Mouse (Mus musculus): ENCODE measurements at regions not wholly inside any gene's neighbourhood (a gene's known extent, or its start where the extent isn't known, plus 50 kb on each side); places are given as distances from the start of the nearest gene placed in this dataset.

DNA sequence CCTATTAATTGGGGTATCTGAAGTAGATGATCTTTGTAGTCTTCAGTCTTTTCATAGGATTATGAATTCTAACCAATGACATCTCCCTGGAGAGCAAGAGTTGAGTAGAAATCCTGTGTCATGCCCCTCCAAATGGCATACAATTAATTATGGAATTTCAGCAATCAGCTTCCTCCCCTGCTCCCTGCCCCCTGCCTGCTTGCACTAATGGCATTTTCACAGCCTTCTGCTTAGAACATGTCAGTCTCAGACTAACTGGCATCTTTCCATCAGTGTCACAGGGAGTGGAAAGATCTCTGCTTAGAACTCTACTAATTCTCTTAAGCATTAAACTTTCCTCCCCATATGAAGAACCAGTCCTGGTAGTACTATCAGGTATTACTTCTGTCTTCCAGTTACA lies 581.8 kb upstream of the Camk1g start:
- no peak for DNase-seq (ENCODE audit: low spot score in 2 of 2)

DNA sequence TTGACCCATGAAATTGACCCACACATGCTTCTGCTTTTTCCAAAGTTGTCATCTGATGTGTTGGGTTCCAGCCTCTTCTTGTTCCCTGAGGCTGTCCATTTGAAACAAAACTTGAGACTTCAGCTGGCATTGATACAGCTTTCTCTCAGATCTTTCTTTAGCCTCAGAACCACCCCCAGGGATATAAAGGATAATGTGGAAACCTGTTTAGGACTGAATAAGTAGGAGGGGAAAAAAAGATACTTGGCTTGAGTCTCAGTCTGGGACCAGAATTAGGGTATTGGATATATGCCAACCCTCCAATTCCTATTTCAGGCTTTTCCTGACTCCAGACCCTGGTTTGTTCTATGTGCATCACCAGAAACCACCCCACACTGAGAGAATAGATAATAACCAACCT lies 579.7 kb upstream of the Camk1g start:
- DNase-seq (ENCODE audit: low spot score in 2 of 2) = no peak

DNA sequence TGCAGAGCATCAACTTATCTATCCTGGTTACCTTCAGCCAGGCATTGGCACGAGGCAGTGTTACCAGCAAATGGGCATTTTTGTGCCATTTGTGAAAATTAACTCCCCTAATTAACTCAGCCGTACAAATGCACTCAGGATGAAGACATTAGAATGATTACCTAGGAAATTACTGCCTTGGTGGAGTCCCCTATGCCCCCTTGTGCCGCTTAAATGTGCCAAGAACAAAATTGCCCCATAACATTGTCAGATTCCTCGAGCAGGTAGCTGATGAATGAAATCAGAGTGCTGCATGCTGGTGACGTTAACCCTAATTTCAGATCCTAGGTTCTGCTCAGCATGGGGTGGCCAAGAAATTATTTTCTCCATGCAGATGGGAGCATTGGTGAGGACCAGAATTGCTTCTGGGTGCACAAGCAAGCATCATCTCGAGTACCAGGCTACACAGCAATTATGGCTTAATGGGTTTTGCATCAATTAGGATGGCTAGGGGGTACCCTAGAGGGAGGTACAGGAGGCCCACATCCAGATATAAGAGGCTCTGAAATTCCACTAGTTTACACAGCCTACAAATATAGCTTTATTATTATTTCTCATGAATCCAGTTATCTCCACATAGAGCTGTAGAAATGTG lies 577.0 kb upstream of the Camk1g start:
- DNase-seq (ENCODE audit: low spot score in 2 of 2) = no peak

DNA sequence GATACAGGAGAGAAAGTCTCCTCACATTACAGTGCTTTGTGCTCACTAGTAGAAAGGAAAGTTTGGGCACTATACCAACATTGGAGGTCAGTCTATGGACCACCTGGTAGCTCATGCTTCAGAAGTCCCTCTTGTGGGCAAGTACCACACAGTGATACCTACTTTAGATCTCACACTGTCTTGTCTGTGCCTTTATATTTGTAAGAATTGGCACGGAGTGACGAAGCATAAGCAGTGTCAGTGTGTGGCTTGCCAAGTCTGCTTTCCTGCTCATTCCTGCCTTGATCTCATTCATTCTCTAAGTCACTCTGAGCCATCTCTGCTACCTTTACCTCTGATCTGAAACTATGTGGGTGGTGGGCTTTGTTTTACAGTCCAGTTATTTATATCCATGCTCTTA lies 565.9 kb upstream of the Camk1g start:
- DNase-seq (ENCODE audit: low spot score in 2 of 2) = no peak

DNA sequence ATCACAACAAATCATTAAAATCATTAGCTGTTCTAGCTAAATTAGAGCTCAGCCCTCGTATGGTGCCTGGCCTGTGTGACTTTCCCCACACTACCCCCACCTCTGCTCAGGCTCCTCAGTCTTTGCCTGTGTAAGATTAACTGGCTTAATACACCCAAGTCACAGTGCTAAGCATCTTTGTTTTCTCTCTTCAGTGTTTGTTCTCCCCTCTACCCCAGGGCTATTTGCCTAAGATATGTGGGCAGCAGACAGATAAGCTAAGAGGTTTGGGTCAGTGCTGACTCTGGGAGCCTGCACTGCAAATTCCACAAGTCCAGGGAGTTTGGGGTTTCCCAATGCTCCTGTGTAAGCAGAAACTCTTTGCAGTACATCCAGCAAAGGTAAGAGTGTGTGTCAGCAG lies 564.2 kb upstream of the Camk1g start:
- DNase-seq (ENCODE audit: low spot score in 2 of 2) = no peak

DNA sequence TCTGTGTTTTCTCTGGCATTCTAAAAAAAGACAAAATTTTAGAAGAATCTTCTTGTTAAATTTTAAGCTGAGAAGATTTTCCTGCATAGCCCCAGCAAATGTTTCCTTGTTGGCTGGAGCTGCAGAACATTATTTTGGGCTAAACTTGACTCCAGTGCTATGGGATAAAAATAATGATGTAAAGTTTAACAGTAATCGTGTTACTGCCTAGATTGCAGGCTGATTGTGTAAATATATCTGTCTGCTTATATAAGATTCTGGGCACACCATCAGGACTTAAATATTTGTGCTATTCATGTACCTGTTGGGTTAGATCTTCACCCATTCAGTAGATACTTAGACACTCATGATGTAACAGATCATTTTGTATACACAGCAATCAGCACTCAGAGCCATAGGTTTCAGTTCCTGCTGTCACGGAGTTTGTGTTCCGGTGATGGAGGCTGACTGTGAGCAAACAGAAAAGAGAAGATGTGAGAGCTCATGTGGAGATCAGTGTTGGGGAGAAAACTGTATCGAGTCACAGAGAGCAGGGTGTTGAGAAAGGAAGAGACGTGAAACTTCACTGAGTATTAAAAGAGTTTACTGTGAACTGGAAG lies 561.1 kb upstream of the Camk1g start:
- no peak for DNase-seq (ENCODE audit: low spot score in 2 of 2)

DNA sequence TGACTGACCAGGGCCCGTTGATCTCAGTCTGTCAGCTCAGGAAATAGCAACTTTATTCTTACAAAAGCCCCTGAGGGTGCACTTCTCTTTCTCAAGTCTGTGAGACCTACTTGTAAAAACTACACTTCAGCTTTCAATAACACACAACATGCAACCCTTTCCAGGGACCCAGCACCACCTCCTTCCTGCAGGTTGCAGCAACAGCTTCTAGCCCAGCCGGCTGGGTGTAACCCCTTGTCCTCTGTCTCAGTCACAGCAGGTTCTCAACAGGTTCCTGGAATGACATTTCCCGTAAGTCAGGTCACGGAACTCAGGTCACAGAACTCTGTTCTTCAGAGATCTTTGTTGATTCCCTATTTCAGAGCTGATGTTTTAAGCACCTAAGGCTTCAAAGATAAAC lies 558.5 kb upstream of the Camk1g start:
- no peak for DNase-seq (ENCODE audit: low spot score in 2 of 2)

DNA sequence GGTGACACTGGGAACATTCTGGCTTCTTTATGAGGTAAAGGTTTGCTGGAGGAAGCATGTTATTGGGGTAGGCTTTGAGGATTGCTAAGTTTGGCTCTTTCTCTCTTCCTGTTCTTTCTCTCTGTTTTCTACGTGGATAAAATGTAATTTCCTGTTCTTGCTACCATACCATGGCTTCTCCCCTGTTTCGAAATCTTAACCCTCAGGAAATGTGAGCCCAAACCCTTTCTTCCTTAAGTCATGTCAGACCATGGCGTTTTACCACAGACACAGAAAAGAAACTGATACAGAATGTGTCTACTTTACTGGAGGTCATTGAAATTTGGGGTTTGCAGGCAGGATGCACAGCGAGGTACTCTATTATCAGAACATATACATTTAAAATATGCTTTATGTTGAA lies 552.7 kb upstream of the Camk1g start:
- DNase-seq (ENCODE audit: low spot score in 2 of 2) = no peak

DNA sequence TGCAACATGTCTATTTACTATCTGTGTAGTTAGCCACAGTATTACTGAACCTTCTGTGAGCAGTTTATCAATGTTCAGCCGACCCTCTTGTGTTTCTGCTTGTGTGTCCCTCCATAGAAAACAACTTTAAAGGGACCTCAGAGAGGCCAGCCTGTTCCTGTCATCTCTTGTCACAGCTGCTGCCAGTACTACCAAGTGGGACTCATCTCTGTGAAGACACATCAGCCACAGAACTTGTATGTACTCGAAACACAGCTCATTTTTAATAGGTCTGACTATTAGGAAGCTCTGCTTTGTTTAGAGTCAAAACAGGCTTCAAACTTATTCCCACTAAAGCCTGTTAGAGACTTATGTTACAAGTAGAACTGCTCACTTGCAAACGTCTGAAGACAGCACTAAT lies 549.1 kb upstream of the Camk1g start:
- no peak for DNase-seq (ENCODE audit: low spot score in 2 of 2)

DNA sequence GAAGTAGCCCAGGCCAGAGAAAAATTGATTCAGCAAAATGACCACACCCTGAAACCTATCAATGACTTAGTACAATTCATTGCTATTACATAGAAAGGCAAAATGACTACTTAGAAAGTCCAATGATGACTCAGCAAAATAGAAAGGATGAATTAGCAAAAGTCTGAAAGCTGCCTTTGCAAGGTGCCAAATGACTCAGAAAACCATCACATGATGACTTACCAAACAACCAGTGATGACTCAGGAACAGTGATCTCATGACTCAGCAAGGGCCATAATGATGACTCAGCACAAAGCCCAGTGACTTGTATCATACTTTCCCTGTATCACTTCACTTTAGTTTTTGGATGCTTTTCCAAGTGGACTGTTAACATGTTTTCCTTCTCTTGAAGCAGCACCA lies 535.6 kb upstream of the Camk1g start:
- no peak for DNase-seq (ENCODE audit: low spot score in 2 of 2)

DNA sequence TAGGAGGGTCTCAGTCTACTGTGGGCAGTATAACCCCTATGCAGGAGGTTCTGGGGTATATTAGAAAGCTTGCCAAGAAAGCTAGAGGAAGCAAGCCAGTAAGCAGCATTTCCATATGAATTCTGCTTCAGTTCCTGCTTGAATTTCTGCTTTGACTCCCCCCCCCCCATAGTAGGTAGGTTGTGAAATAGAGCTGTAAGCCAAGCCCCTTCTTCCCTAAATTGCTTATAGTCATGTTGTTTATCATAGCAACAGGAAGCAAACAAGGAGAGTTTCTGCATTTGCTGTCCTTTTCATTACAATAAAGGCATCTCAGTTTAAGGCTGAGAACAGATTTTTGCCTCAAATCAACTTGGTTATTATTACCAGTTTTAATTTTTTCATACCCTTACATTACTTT lies 524.0 kb upstream of the Camk1g start:
- DNase-seq (ENCODE audit: low spot score in 2 of 2) = no peak

DNA sequence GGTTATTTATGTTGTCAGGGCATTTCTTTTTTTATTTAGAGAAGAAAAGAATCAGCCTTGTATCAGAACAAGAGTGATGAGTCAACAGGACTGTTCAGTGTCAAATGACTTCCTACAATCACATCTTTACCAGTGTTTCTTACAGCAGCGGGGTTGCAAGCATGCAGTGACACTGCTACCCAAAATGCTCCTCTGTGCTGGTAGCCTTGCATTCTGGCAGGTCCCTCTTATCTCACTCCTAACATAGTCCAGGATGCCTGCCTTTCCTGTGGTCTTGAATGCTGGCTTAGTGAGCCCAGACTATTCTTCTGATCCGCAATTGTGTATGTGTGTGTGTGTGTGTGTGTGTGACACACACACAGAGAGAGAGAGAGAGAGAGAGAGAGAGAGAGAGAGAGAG lies 506.4 kb upstream of the Camk1g start:
- no peak for DNase-seq (ENCODE audit: low spot score in 2 of 2)

DNA sequence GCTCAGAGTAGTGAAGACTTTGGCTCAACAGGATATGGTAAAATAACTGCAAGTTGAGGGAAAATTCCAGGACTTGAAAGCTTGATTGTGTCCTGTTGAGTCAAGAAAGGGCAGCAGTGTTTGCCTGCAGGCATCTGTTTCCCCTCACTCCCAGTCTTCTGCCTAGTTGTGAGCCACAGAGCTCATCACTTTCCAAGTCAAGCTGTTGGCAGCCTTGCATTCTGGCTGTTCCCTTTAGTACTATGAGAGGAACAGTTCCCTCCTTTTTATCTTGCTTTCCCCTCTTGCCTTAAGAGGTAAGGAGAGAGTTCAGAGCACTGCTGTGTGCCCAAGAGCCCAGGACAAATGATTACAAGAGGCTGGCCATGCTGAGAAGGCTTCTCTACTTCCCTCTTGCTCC lies 506.0 kb upstream of the Camk1g start:
- DNase-seq (ENCODE audit: low spot score in 2 of 2) = no peak

DNA sequence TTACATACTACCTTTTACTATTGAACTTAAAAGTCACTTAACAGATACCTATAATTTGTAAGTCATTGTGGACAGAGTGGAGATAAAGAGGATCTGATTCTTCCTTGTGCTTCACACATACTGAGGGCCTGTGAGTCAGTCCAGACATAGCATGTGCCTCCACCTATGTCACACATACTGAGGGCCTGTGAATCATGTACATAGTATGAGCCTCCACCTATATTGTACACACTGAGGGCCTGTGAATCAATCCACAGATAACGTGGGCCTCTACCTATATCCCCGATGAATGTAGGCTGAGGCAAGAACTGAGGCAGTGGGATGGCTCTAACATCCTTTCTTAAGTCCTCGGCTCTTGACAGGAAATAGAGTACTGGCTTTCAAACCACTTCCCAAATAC lies 505.2 kb upstream of the Camk1g start:
- no peak for DNase-seq (ENCODE audit: low spot score in 2 of 2)

DNA sequence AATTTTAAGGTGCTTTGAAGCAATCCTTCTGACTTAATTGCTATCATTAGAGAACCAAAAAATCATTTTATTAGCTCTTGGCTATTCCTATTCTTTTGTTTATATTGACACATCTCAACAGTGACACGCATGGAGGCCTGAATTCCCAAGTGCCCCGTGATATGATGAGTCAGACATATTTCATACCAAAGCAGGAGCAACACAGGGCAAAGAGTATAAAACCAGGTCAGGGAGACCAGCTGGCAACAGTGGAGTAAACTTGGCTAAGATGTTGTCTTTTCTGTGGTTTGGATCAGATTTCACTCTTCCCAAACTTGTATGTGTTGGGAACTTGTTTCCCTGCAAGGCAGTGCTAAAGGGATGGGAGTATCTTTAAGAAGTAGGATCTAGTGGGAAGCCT lies 500.6 kb upstream of the Camk1g start:
- DNase-seq (ENCODE audit: low spot score in 2 of 2) = peak in 1 of 2 experiments; percentile 19

DNA sequence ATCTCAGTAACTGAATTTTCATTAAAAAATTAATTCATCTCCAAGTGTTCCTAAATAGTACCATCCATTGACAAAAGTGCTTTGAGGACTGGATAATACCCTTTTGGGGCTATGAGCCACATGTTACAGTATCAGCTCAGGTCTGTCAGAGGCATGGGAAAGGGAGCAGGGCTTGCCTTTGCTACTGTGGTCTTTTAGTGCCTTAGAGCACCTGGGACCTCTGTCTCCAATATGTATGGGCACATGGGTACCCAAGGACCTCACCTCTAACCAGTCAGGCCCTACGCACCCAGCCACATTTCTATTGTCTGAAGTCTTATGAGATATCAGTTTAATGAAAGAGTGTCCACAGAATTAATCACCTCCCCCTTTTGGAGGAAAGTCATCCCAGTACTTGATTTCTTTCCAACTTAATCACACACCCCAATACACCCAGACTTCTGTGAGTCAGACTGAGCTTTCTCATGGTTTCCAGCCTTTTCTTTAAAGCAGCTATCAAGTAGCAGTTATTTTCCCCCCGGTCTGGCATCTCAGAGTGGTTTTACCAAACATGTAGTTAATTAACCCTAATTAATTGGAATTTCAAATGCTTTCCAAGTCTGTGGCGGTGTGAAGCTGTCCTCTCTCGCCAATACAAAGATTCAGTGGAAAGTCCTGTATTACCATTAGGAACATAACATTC lies 498.7 kb upstream of the Camk1g start:
- DNase-seq (ENCODE audit: low spot score in 2 of 2) = no peak

DNA sequence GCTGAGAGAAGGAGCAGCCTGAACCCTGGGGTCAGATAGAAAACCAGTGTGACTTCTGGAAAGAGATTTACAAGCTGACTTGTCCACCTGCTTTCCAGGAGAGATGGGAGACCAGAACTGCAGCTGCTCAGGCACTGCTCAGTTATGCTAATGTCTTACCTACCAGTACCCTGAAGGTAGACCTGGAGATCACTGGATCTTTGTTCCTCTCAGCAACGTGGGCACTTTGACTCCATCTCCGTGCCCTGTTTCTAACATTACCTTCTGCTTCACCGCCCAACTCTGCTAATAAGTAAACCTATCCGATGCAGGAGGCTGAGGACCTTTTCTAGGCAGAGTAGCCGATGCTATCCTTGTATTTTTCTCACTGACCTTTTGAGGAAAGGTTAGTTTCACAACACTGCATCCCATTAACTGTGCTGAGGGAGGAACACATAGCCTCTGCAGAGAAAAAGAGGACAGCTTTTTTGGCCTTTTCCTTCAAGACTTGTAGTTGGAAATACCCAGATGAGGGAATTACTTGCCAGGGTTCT lies 490.7 kb upstream of the Camk1g start:
- no peak for DNase-seq (ENCODE audit: low spot score in 2 of 2)

DNA sequence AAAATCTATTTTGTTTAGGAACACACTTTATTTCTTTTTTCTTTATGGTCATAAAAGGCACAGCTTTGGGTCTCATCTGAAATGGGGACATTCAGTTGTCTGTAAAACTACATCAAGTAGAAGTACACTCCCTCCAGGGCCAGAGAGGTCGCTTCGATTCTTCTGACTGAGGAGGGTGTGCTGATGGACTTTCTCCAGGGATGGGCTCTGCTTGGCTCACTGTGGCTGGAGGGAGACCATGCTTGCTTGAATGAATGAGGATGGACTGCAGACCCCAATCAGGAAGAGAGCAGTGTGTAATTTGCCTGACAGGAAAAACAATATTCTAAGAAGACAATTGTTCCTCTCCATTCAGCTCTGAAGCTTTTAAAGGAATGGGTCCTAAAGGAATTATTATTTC lies 490.3 kb upstream of the Camk1g start:
- no peak for DNase-seq (ENCODE audit: low spot score in 2 of 2)

DNA sequence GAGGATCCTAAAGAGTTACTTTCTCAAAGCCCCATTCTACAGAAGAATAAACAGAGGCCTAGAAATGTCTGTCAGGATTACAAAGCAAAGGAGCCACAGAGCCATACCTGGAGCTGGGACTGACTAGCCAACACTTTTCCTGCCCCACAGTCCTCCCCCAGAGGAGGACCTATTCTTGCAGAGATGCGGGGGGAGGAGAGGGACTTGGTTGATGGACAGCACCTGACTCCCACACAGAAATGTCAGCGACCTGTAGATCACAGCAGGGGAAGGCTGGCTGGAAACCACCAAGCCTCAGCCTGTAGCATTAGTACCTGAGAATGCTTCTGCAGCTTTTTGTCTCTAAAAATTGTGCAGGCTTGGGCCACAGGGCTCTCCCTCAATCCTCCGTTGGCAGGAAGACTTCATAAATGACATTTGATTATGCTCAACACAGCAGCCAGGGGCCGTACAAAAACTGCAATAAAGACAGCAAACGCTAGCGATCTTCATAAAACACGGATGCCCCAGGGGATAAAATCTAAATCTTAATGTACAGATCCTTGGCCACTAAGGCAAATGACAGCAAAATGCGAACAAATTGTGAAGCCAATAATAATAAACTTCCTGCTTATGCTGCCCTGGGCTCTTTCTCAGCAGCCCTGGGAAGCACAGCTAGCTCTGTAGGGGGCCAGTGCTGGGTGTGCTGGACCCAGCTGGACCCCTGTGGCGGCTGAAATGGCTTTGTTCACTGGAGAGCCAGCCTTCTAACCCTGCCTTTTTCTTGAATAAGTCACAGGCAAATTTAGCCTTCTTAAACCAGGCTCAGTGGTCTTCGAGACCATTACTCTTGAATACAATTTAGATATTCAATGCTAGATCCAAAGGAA lies 489.4 kb upstream of the Camk1g start:
- no peak for DNase-seq (ENCODE audit: low spot score in 2 of 2)

DNA sequence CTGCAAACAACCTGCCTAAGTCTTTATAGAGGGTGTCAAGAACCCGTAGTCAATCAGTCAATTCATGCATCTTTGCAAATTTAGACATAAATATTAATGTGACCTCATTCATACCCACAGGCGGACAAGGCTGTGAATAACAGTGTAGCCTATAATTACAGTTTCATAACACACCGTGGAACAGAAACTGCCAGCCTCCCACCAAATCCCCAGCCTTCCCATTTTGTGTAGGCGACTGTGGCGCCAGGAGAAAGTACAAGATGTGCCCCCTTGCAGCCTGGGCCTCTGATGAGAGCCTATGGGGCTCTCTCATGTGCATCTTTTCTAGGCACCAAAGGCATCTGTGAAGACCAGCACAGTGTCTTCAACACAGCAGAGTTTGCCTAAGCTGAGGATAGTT lies 477.8 kb upstream of the Camk1g start:
- no peak for DNase-seq (ENCODE audit: low spot score in 2 of 2)

DNA sequence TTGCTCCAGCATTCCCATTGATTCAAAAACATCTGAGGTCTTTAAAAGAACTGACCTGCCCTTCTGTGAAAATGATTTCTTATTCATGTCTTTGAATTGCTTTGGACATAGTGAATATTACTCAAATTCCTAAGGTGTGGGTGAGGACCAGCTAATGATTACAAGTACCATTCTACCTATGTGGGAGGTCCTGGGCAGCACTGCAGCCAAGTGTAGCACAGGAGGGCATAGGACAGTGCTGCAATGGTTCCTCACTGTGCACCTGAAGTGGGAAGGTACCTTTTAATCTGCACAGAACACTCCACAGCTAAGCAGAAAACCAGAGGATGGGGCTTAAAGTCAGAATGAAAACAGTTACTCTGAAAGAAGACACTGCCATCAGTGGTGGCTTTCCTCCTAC lies 474.8 kb upstream of the Camk1g start:
- no peak for DNase-seq (ENCODE audit: low spot score in 2 of 2)

DNA sequence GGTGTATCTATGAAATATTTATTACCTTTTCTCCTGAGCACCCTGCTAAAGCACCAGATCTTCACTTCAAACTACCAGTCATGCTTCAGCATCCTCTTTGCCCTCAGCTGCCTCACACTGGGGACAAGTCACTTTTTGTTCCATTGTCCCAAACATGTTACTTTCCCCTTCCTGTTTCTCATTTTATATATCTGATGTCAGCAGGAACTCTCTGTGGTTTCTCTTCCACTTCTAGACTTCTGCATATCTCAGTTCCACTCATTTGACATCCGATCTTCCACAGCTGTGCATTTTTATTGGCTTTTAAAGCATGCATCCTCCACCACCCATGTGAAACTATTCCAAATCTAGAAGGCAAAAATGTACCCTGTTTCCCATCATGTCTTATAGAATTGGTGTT lies 474.4 kb upstream of the Camk1g start:
- no peak for DNase-seq (ENCODE audit: low spot score in 2 of 2)
